Mouse (Mus musculus): ENCODE measurements around the gene Camkk2.

- TF ChIP-seq CTCF (IDR thresholded peaks at IDR 0.05) (no peak), EP300 (IDR thresholded peaks at IDR 0.05) (no peak)
Observed at GRCm38 (mm10) chr5:122756144-122756543, 23.1 kb downstream of the Camkk2 start.
